Mouse (Mus musculus) heart, postnatal 36 days (tissue): ENCODE results near the gene Slpi. TPM values are rescaled to one million over a fixed set of nuclear protein-coding genes. Genes with fewer than 3 reads are reported as not detected.
"Not testable (repeated sequence)": the region's sequence is repeated elsewhere in the genome, so short reads cannot be mapped to it uniquely, and the experiment has no call there.

ENCODE experiments used
- DNase-seq, 2 experiments: peaks; one replicate each; pipeline ENCODE4 v3.0.0; 2021 to 2022
- intact Hi-C: fragments of 180-260 bp; cut with DNase I; formaldehyde crosslinking; loops from one replicate; pipeline ENCODE4 v1.15.1; 2025
- microRNA-seq, 2 experiments: library from miRNA; unstranded; fragments of <30 nt; microRNA quantifications; one replicate each; pipeline ENCODE4 v1.2.0; 2021; ENCODE audit warnings: borderline number of aligned reads in 2 of 2
- total RNA-seq, 2 experiments: library from RNA; stranded (reverse); gene quantifications; 2 replicates each; pipeline ENCODE4 v1.2.3; 2021

Gene Slpi
- total RNA-seq, 2 experiments from 2014 or later: 8.0 to 11.0 TPM

GRCm38 (mm10) chr2:164343732-164344131, 45.2 kb downstream of the Slpi start:
- intact Hi-C loops: loop anchor here (10.0 kb wide), 1 partner anchor 209 kb away; no protein-coding TSS in a partner anchor
- DNase-seq: not testable (repeated sequence)

- DNase-seq, intact Hi-C loops: not testable (repeated sequence)
Observed at GRCm38 (mm10) chr2:164332440-164332839, 56.5 kb downstream of the Slpi start, which contains the start of gene Svs5. Gene Svs5 (plus strand): TSS chr2:164332740.

- intact Hi-C loops: no loop called here
- DNase-seq: no peak
Observed at GRCm38 (mm10) chr2:164320983-164321382, 67.9 kb downstream of the Slpi start.

GRCm38 (mm10) chr2:164316451-164316850, 72.4 kb downstream of the Slpi start, which contains the start of gene Svs6:
Gene Svs6 (plus strand): TSS chr2:164316751.
- DNase-seq, intact Hi-C loops: not testable (repeated sequence)

DNA sequence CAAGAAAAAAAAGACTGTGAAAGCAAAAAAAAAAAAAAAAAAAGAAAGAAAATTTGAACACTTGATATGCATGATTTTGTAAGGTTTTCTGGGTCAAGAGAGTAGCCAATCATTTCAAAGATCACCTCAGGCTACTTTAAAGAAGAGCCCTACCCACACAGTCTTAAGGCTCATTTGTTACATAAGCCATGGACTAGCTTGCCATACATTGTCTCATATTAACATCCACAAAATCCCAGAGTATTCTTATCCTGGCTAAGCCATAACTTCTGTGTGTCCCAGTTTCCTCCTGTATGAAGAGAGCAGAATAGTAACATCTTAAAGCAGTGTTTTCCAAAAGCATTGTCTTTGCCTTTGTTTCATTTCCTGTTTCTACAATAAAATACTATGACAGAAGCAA, 73.4 kb downstream of the Slpi start:
- DNase-seq, intact Hi-C loops: not testable (repeated sequence)

DNA sequence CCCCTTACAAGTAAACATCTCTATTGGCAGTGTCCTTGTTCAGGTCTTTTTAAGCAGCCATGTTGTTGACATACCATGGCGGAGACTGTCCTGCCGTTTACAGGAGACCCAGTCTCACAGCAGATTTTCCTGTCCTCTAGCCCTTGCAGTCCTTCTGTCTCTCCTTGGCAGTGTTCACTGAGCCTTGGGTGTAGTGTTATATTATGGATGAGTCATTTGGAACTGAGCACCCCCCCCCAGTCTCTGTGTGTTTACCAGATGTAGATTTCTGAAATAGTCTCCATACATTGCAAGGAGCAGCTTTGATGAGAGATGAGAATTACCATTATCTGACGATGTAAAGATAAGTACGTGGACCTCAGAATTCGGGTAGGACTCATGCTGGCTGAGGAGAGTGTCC, 76.3 kb downstream of the Slpi start:
- no peak for DNase-seq
- intact Hi-C loops: no loop called here

Small RNA genes within 50 kb of the gene (microRNA-seq; reads per million reads assigned to microRNA genes)
- 0 reads per million in 2 experiments for gene Mir7678

Other genes starting within 250 kb of the Slpi start
- not detected for gene Kcns1, start 218.0 kb downstream of the Slpi start, total RNA-seq
- gene Wfdc5, start 206.4 kb downstream of the Slpi start, total RNA-seq: not detected
- gene Wfdc12, start 198.5 kb downstream of the Slpi start, total RNA-seq: not detected
- not detected for gene Wfdc15a, start 189.0 kb downstream of the Slpi start, total RNA-seq
- not detected for gene Wfdc15b, start 167.4 kb downstream of the Slpi start, total RNA-seq
- gene Svs2, start 150.6 kb downstream of the Slpi start, total RNA-seq: not detected
- not detected for gene Svs3b, start 132.5 kb downstream of the Slpi start, total RNA-seq
- not detected for gene Svs4, start 110.6 kb downstream of the Slpi start, total RNA-seq
- not detected for gene Svs3a, start 99.8 kb downstream of the Slpi start, total RNA-seq
- not detected for gene Svs6, start 72.3 kb downstream of the Slpi start, total RNA-seq
- gene Svs5, start 56.4 kb downstream of the Slpi start, total RNA-seq: not detected
- gene Rbpjl, start 14.0 kb upstream of the Slpi start, total RNA-seq: not detected
- under 1 TPM; 0.51 to 0.75 TPM for gene Matn4, start 16.1 kb upstream of the Slpi start, total RNA-seq
- gene Sdc4, start 54.8 kb upstream of the Slpi start, total RNA-seq: 10 to 100 TPM; 20.6 to 20.7 TPM
- gene Sys1, start 67.9 kb upstream of the Slpi start, total RNA-seq: 10 to 100 TPM; 23.0 to 24.6 TPM
- gene Gm20458, start 71.9 kb upstream of the Slpi start, total RNA-seq: 1 to 10 TPM; 7.6 to 7.7 TPM
- not detected for gene Trp53tg5, start 84.6 kb upstream of the Slpi start, total RNA-seq
- gene Dbndd2, start 97.0 kb upstream of the Slpi start, total RNA-seq: 10 to 100 TPM; 14.3 to 15.8 TPM
- 10 to 100 TPM; 34.2 to 35.6 TPM for gene Pigt, start 108.4 kb upstream of the Slpi start, total RNA-seq
- gene Wfdc2, start 173.3 kb upstream of the Slpi start, total RNA-seq: 1 to 10 TPM; 1.0 to 1.2 TPM
- not detected for gene Spint3, start 184.4 kb upstream of the Slpi start, total RNA-seq
- gene Wfdc6a, start 196.4 kb upstream of the Slpi start, total RNA-seq: under 1 TPM in 1 of 2 experiments, not detected in 1; 0.53 TPM
- not detected for gene Eppin, start 204.5 kb upstream of the Slpi start, total RNA-seq
- not detected for gene Wfdc6b, start 224.4 kb upstream of the Slpi start, total RNA-seq
- gene Wfdc8, start 224.5 kb upstream of the Slpi start, total RNA-seq: not detected
- gene Wfdc16, start 249.7 kb upstream of the Slpi start, total RNA-seq: not detected